Mouse (Mus musculus): ENCODE measurements around the gene Ttll3. TPM values are rescaled to one million over a fixed set of nuclear protein-coding genes. Genes with fewer than 3 reads are reported as not detected.
A peak's percentile ranks its signal among the peaks of the same experiment; 100 is the strongest.

Ttll3 gene
- total and polyA plus RNA-seq, 3 experiments: 5.7 to 11.2 TPM; not detected in 1

DNA sequence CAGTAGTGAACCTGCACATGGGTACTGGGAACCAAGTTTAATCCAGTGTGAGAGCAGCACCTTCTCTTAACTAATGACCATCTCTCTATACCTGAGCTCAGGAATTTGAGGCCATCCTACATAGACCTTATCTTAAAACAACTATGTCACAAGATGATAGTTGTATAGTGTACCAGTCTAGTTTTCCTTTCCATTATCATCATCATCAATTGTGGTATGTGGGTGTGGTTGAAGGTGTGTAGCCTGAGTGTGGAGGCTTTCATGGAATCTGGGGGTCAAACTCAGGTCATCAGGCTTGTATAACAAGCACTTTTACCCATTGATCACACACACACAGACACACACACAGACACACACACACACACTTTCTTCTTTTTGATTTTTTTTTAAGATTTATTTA, 38.5 kb upstream of the Ttll3 start:
- Histone ChIP-seq H3K27me3 (ENCODE audit: control insufficient read depth in 1 of 2, insufficient read depth in 2 of 2, low read length in 2 of 2) (no peaks in the 10 kb centered on the region), H3K9ac (ENCODE audit: control insufficient read depth, low read depth, low read length, poor library complexity, severe bottlenecking) (no peak overlapping the region), H3K27ac (ENCODE audit: control insufficient read depth, low read depth, low read length) (no peak overlapping the region), H3K4me3 (ENCODE audit: control insufficient read depth in 1 of 2, insufficient read depth in 1 of 2, low read depth in 2 of 2, low read length in 2 of 2) (no peak overlapping the region), H3K79me2 (ENCODE audit: control insufficient read depth, insufficient read depth, low read length, poor library complexity) (no peaks in the 10 kb centered on the region), H3K4me1 (ENCODE audit: control insufficient read depth in 1 of 2, insufficient read depth in 2 of 2, low read length in 2 of 2) (peaks cover 6 to 11% of the 10 kb centered on the region in 2 experiments), H3K36me3 (ENCODE audit: control insufficient read depth in 1 of 2, insufficient read depth in 2 of 2, low read length in 2 of 2) (peaks cover 0 to 8% of the 10 kb centered on the region in 2 experiments; a peak in 2 of 4 replicates), H3K9me3 (replicated peaks; ENCODE audit: insufficient read depth, low read length) (no peaks in the 10 kb centered on the region)
- DNase-seq (ENCODE audit: low read depth, low spot score): no peak
- TF ChIP-seq NELFE (IDR thresholded peaks at IDR 0.05; ENCODE audit: low read depth, low read length) (no peak), POLR2AphosphoS5 (IDR thresholded peaks at IDR 0.05; ENCODE audit: borderline replicate concordance, low read depth, low read length) (no peak)

DNA sequence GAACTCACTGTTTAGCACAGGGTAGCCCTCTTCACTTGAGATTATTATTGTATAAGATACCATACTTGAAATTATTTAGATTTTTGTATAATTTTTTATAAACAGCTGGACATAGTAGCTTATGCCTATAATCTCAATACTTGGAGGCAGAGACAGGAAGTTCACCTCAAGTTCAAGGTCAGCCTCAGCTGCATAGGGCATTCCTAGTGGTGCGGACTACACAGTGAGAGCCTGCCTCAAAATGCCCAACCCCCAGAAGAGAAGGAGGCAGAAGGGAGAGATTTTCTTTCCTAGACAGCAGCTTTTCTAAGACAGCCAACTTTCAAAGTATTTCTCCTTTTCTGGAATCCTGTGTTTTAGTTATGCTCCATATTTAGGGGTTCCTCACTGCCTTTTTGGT, 37.9 kb upstream of the Ttll3 start:
- H3K4me3 ChIP-seq (ENCODE audit: control insufficient read depth in 1 of 2, insufficient read depth in 1 of 2, low read depth in 2 of 2, low read length in 2 of 2): peak overlapping the region; percentile 1 to 42; a peak in 2 of 4 replicates
- H3K27me3 ChIP-seq (ENCODE audit: control insufficient read depth in 1 of 2, insufficient read depth in 2 of 2, low read length in 2 of 2): no peaks in the 10 kb centered on the region
- no peak overlapping the region for H3K27ac ChIP-seq (ENCODE audit: control insufficient read depth, low read depth, low read length)
- H3K9ac ChIP-seq (ENCODE audit: control insufficient read depth, low read depth, low read length, poor library complexity, severe bottlenecking): peak overlapping the region; percentile 42
- TF ChIP-seq E2F4 (IDR thresholded peaks at IDR 0.05; ENCODE audit: borderline replicate concordance, low read depth, low read length) (no peak), JUND (IDR thresholded peaks at IDR 0.05; ENCODE audit: low read depth, low read length) (no peak), MAFK (IDR thresholded peaks at IDR 0.05; ENCODE audit: borderline replicate concordance, low read depth, low read length) (no peak), MAX (IDR thresholded peaks at IDR 0.05; ENCODE audit: low read length) (no peak), SMC3 (IDR thresholded peaks at IDR 0.05; ENCODE audit: low read depth, low read length) (no peak), MXI1 (IDR thresholded peaks at IDR 0.05; ENCODE audit: low read depth, low read length) (no peak), TCF12 (IDR thresholded peaks at IDR 0.05; ENCODE audit: low read depth, low read length) (no peak), TBP (IDR thresholded peaks at IDR 0.05; ENCODE audit: low read depth, low read length) (no peak), POLR2AphosphoS2 (IDR thresholded peaks at IDR 0.05; ENCODE audit: low read length) (no peak), GATA1 (IDR thresholded peaks at IDR 0.05; ENCODE audit: low read depth, low read length) (no peak), MYB (IDR thresholded peaks at IDR 0.05; ENCODE audit: low read depth, low read length) (no peak), POLR2AphosphoS5 (IDR thresholded peaks at IDR 0.05; ENCODE audit: borderline replicate concordance, low read depth, low read length) (no peak), MAZ (IDR thresholded peaks at IDR 0.05; ENCODE audit: low read depth, low read length) (no peak), HCFC1 (IDR thresholded peaks at IDR 0.05; ENCODE audit: low read depth, low read length) (no peak), UBTF (IDR thresholded peaks at IDR 0.05; ENCODE audit: borderline replicate concordance, insufficient read depth, low read depth, low read length) (no peak), RAD21 (IDR thresholded peaks at IDR 0.05; ENCODE audit: low read depth, low read length) (no peak), KAT2A (conservative IDR thresholded peaks at IDR 0.05; ENCODE audit: low read depth, low read length) (no peak), TAL1 (IDR thresholded peaks at IDR 0.05; ENCODE audit: low read length) (no peak)
- H3K79me2 ChIP-seq (ENCODE audit: control insufficient read depth, insufficient read depth, low read length, poor library complexity): no peaks in the 10 kb centered on the region
- H3K36me3 ChIP-seq (ENCODE audit: control insufficient read depth in 1 of 2, insufficient read depth in 2 of 2, low read length in 2 of 2): peaks cover 0 to 8% of the 10 kb centered on the region in 2 experiments; a peak in 2 of 4 replicates
- H3K4me1 ChIP-seq (ENCODE audit: control insufficient read depth in 1 of 2, insufficient read depth in 2 of 2, low read length in 2 of 2): peaks cover 2 to 6% of the 10 kb centered on the region in 2 experiments
- H3K9me3 ChIP-seq (replicated peaks; ENCODE audit: insufficient read depth, low read length): no peaks in the 10 kb centered on the region
- no peak for DNase-seq (ENCODE audit: low read depth, low spot score)
